Mouse (Mus musculus) lung, embryonic 16.5 days (tissue): ENCODE data around the gene Smok3c. TPM values are rescaled to one million over a fixed set of nuclear protein-coding genes. Genes with fewer than 3 reads are reported as not detected.
"Not testable (repeated sequence)": the region's sequence is repeated elsewhere in the genome, so short reads cannot be mapped to it uniquely, and the experiment has no call there.

ENCODE experiments used
- ATAC-seq: fragments of 200-750 bp; cut with Nextera tagmentation; 2 replicates; pipeline ENCODE4 v1.8.0; 2017; ENCODE audit warnings: low read depth, mild to moderate bottlenecking, moderate library complexity
- H3K27ac ChIP-seq: fragments of 300-500 bp; sonication (generic); 2 replicates; pipeline ENCODE4 v1.5.1; 2014; ENCODE audit warnings: mild to moderate bottlenecking, control low read depth, low read length
- H3K27me3 ChIP-seq: fragments of 300-500 bp; sonication (generic); 2 replicates; pipeline ENCODE4 v1.6.1; 2014; ENCODE audit warnings: low read depth, low read length, mixed read lengths; ENCODE audit not compliant: control insufficient read depth, insufficient read depth
- H3K36me3 ChIP-seq: fragments of 300-500 bp; sonication (generic); 2 replicates; pipeline ENCODE4 v1.6.1; 2014; ENCODE audit warnings: low read length; ENCODE audit not compliant: control insufficient read depth, insufficient read depth
- H3K4me1 ChIP-seq: fragments of 300-500 bp; sonication (generic); replicated peaks from 2 replicates; pipeline ENCODE4 v1.6.1; 2014; ENCODE audit warnings: low read length, mixed read lengths; ENCODE audit not compliant: control insufficient read depth, insufficient read depth
- H3K4me2 ChIP-seq: fragments of 300-500 bp; sonication (generic); 2 replicates; pipeline ENCODE4 v1.6.1; 2014; ENCODE audit warnings: low read depth, low read length, control low read depth
- H3K4me3 ChIP-seq: fragments of 300-500 bp; sonication (generic); 2 replicates; pipeline ENCODE4 v1.5.1; 2014; ENCODE audit warnings: mild to moderate bottlenecking, low read length, control low read depth
- H3K9ac ChIP-seq: fragments of 300-500 bp; sonication (generic); 2 replicates; pipeline ENCODE4 v1.6.1; 2014; ENCODE audit warnings: low read length, control low read depth
- H3K9me3 ChIP-seq: fragments of 300-500 bp; sonication (generic); 2 replicates; pipeline ENCODE4 v1.6.1; 2016; ENCODE audit warnings: low read length; ENCODE audit not compliant: control insufficient read depth
- WGBS: fragments of 180-500 bp; shearing (Covaris S2); extraction: QIAGEN DNeasy Blood & Tissue Kit; methylation state at CpG from one replicate; pipeline ENCODE4 v1.1.7; 2014; 5-methylcytosine and 5-hydroxymethylcytosine counted together
- polyA plus RNA-seq: library from polyadenylated mRNA; unstranded; fragments of >200 nt; fragmentation: Nextera tagmentation; extraction: Ambion mirVana; gene quantifications from 2 replicates; pipeline ENCODE4 v1.2.1, GENCODE M21; 2015

Smok3c gene
- not detected in 2 replicates for polyA plus RNA-seq

DNA sequence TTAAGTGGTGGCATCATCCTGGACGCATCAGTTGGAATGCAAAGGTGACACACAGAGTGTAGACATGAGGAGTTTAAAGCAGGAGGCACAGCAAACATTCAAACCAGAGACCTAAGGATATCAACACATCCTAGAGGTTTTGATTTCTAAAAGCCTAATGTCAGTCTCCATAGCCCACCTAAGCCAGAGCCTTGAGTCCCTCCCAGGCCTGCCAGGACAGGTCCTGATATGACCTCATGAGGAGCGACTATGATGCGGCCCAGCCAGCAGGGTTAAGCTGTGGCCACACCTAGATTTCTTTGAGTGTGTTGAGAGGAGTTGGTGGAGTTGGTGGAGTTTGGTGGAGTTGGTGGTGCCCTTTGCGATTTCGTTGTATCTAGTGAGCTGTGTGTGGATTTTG is at the start of gene Smok3c:
Smok3c (plus strand) TSS at position 301 of the 400 bp plus-strand sequence.
- H3K4me2 ChIP-seq, ATAC-seq, H3K9ac ChIP-seq, H3K4me1 ChIP-seq, H3K27me3 ChIP-seq, H3K4me3 ChIP-seq, H3K27ac ChIP-seq, H3K36me3 ChIP-seq, H3K9me3 ChIP-seq: not testable (repeated sequence)
- WGBS: no CpG with 5 or more reads among the region's 5 CpGs

DNA sequence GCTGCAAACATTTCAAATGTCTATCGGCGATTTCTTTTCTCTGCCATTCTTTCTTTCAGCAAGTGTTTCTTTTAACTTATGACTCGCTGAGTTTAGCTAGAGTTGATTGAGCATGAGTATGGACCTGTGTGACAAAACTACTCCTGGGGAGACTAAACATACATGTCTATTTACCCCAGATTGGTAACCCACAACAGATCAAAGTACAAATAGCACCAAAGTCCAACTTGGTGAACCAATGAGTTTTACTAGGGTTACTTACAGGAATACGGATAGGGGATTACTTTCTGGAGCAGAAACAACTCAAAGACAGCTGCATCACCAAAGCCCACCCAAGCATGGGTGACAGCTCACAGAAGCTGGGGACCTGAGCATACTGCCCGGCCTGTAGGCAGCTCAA is 43.6 kb upstream of the Smok3c start:
- ATAC-seq: no peak
- Histone ChIP-seq H3K4me2 (no peak overlapping the region), H3K4me1 (no peaks in the 10 kb centered on the region), H3K36me3 (no peaks in the 10 kb centered on the region), H3K9ac (no peak overlapping the region), H3K9me3 (no peaks in the 10 kb centered on the region), H3K4me3 (no peak overlapping the region), H3K27me3 (no peaks in the 10 kb centered on the region), H3K27ac (no peak overlapping the region)
- WGBS: 85% methylated on average over 5 of the region's 5 CpGs

- Histone ChIP-seq H3K4me3 (no peak overlapping the region), H3K27ac (no peak overlapping the region), H3K9me3 (no peaks in the 10 kb centered on the region), H3K36me3 (no peaks in the 10 kb centered on the region), H3K4me1 (no peaks in the 10 kb centered on the region), H3K4me2 (no peak overlapping the region), H3K9ac (no peak overlapping the region), H3K27me3 (no peaks in the 10 kb centered on the region)
- ATAC-seq: no peak
- 75% methylated on average over 5 of the region's 5 CpGs for WGBS
Observed at GRCm38 (mm10) chr5:138012382-138012781, 40.6 kb upstream of the Smok3c start.

- H3K4me3 ChIP-seq: no peak overlapping the region
- no peaks in the 10 kb centered on the region for H3K9me3 ChIP-seq
- 0 out of 2 replicates have a peak, but pooled peaks have one; percentile 23 for ATAC-seq
- no peaks in the 10 kb centered on the region for H3K27me3 ChIP-seq
- no peak overlapping the region for H3K4me2 ChIP-seq
- 61% methylated on average over 2 of the region's 2 CpGs for WGBS
- H3K27ac ChIP-seq: no peak overlapping the region
- no peak overlapping the region for H3K9ac ChIP-seq
- H3K4me1 ChIP-seq: no peaks in the 10 kb centered on the region
- no peaks in the 10 kb centered on the region for H3K36me3 ChIP-seq
Observed at GRCm38 (mm10) chr5:138016530-138016929, 36.5 kb upstream of the Smok3c start.

GRCm38 (mm10) chr5:138016997-138017396 is 36.0 kb upstream of the Smok3c start:
- Histone ChIP-seq H3K4me2 (no peak overlapping the region), H3K9ac (no peak overlapping the region), H3K9me3 (no peaks in the 10 kb centered on the region), H3K36me3 (no peaks in the 10 kb centered on the region), H3K4me1 (no peaks in the 10 kb centered on the region), H3K4me3 (no peak overlapping the region), H3K27me3 (no peaks in the 10 kb centered on the region), H3K27ac (no peak overlapping the region)
- no peak for ATAC-seq

DNA sequence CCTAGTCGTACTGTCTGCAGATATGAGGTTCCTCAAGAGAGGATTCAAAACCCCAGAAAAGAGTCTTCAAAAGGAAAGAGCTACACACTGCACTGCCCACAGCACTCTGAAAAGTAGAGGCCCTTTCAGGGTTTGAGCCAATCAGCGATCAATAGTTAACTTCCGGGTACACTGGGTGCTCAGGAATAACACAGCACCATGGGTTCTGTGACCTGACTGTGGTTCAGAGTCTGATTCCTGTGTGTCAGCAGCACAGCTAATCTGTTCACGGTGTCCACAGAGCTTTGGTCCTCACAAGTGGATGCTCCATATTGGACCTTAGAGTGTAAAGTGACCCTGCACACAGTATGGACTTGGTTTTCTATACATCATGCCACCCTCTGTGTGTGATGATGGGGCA is 33.4 kb upstream of the Smok3c start:
- not testable (repeated sequence) for H3K27ac ChIP-seq, H3K4me3 ChIP-seq, ATAC-seq, H3K9me3 ChIP-seq, H3K27me3 ChIP-seq, H3K9ac ChIP-seq, H3K4me2 ChIP-seq, H3K4me1 ChIP-seq, H3K36me3 ChIP-seq
- 87% methylated on average over 3 of the region's 4 CpGs for WGBS

GRCm38 (mm10) chr5:138020961-138021479 is 32.0 kb upstream of the Smok3c start, which contains the start of the genes Smok3a and Smok3b:
Gene Smok3a (plus strand): TSS chr5:138021261.
Gene Smok3b (plus strand): TSS chr5:138021429.
- ATAC-seq, H3K4me1 ChIP-seq, H3K36me3 ChIP-seq, H3K27me3 ChIP-seq, H3K4me2 ChIP-seq, H3K9ac ChIP-seq, H3K27ac ChIP-seq, H3K9me3 ChIP-seq, H3K4me3 ChIP-seq: not testable (repeated sequence)
- 84% methylated on average over 3 of the region's 7 CpGs for WGBS

- no peak for ATAC-seq
- Histone ChIP-seq H3K27ac (no peak overlapping the region), H3K36me3 (no peaks in the 10 kb centered on the region), H3K9me3 (no peaks in the 10 kb centered on the region), H3K4me1 (no peaks in the 10 kb centered on the region), H3K4me2 (no peak overlapping the region), H3K9ac (no peak overlapping the region), H3K4me3 (no peak overlapping the region), H3K27me3 (no peaks in the 10 kb centered on the region)
- 86% methylated on average over 4 of the region's 4 CpGs for WGBS
Observed at GRCm38 (mm10) chr5:138073803-138074202, 20.8 kb downstream of the Smok3c start.

DNA sequence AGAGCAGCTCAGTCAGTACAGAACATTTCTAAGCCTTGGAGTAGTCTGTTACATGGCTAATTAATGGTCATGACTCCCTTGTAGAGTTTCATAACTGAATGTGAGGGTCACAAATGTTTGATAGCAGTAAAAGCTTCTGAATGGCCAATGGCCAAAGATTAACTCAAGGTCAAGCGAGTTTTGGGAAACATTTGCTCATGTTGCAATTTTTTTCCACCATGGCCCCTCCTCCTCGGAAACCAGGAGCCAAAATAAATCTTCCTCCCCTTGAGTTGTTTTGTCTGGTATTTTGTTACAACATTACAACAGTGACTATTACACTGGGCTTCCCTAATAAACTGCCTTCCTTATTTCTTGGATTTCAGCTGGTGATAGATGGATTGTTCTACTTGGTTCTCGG is 22.7 kb downstream of the Smok3c start:
- H3K36me3 ChIP-seq: no peaks in the 10 kb centered on the region
- H3K4me2 ChIP-seq: no peak overlapping the region
- no peak overlapping the region for H3K27ac ChIP-seq
- no peak for ATAC-seq
- H3K9ac ChIP-seq: no peak overlapping the region
- WGBS: 69% methylated on average over 3 of the region's 3 CpGs
- H3K4me1 ChIP-seq: no peaks in the 10 kb centered on the region
- H3K27me3 ChIP-seq: no peaks in the 10 kb centered on the region
- H3K4me3 ChIP-seq: no peak overlapping the region
- H3K9me3 ChIP-seq: no peaks in the 10 kb centered on the region

DNA sequence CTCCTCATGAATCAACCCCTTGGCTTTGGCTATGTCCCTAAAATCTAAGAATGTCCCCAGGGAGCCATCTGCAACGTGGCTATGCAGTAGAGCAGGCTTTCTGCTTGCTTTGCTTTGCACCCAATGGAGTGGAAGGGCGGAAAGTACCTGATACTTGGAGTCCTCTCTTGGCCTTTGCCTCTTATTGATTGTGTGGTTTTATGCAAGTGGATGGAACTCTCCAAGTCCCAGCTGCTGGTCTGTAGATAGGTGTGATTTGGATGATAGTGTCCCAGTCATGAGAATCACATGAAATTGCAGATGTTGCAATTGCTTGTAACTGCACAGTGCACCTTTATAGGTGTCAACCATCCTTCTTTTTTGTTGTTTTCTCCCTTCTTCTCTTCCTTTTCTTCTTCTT is 23.2 kb downstream of the Smok3c start:
- no peaks in the 10 kb centered on the region for H3K4me1 ChIP-seq
- WGBS: 50% methylated on average over 2 of the region's 2 CpGs

More for the DNA sequence above, 23.2 kb downstream of the Smok3c start:
- Histone ChIP-seq H3K36me3 (no peaks in the 10 kb centered on the region), H3K4me2 (no peak overlapping the region), H3K4me3 (no peak overlapping the region), H3K9ac (no peak overlapping the region), H3K27ac (no peak overlapping the region), H3K9me3 (no peaks in the 10 kb centered on the region), H3K27me3 (no peaks in the 10 kb centered on the region)
- ATAC-seq: no peak
